Mouse (Mus musculus) c-Kit-positive CD71-negative TER-119-negative erythroid progenitor cells, embryonic 14.5 days (primary cell): ENCODE data around the gene Tmem81.
"Not testable (repeated sequence)": the region's sequence is repeated elsewhere in the genome, so short reads cannot be mapped to it uniquely, and the experiment has no call there.

Experiments
- DNase-seq: peaks from one replicate; pipeline ENCODE4 v3.0.0-alpha.2; 2013; ENCODE audit warnings: low read depth

The Tmem81 gene

GRCm38 (mm10) chr1:132506058-132506457, at the start of gene Tmem81:
Gene Tmem81, plus strand, starts transcription at chr1:132506230.
- no peak for DNase-seq

- DNase-seq = no peak
Measured at GRCm38 (mm10) chr1:132464651-132465050, 41.4 kb upstream of the Tmem81 start.

- no peak for DNase-seq
Measured at GRCm38 (mm10) chr1:132468926-132469325, 37.1 kb upstream of the Tmem81 start.

- no peak for DNase-seq
Measured at GRCm38 (mm10) chr1:132469519-132469918, 36.5 kb upstream of the Tmem81 start.

GRCm38 (mm10) chr1:132470031-132470430, 36.0 kb upstream of the Tmem81 start:
- DNase-seq = not testable (repeated sequence)

- no peak for DNase-seq
Measured at GRCm38 (mm10) chr1:132471032-132471431, 35.0 kb upstream of the Tmem81 start.

- DNase-seq = no peak
Measured at GRCm38 (mm10) chr1:132471499-132471898, 34.5 kb upstream of the Tmem81 start.

- no peak for DNase-seq
Measured at GRCm38 (mm10) chr1:132472537-132472936, 33.5 kb upstream of the Tmem81 start.

- no peak for DNase-seq
Measured at GRCm38 (mm10) chr1:132474496-132474895, 31.5 kb upstream of the Tmem81 start.

- no peak for DNase-seq
Measured at GRCm38 (mm10) chr1:132476575-132476927, 29.5 kb upstream of the Tmem81 start.

GRCm38 (mm10) chr1:132476928-132477691, 28.9 kb upstream of the Tmem81 start, which contains the start of gene Rbbp5:
Gene Rbbp5, plus strand, starts transcription at chr1:132477365.
- peak; percentile 84 for DNase-seq

- no peak for DNase-seq
Measured at GRCm38 (mm10) chr1:132479438-132479837, 26.6 kb upstream of the Tmem81 start.

GRCm38 (mm10) chr1:132481619-132482018, 24.4 kb upstream of the Tmem81 start:
- no peak for DNase-seq

- DNase-seq = no peak
Measured at GRCm38 (mm10) chr1:132483234-132483633, 22.8 kb upstream of the Tmem81 start.

GRCm38 (mm10) chr1:132483759-132484158, 22.3 kb upstream of the Tmem81 start:
- DNase-seq = no peak

GRCm38 (mm10) chr1:132500535-132500934, 5.5 kb upstream of the Tmem81 start:
- no peak for DNase-seq

- no peak for DNase-seq
Measured at GRCm38 (mm10) chr1:132505155-132505554, 875 bp upstream of the Tmem81 start.

GRCm38 (mm10) chr1:132506656-132507055, 626 bp downstream of the Tmem81 start:
- no peak for DNase-seq

- DNase-seq = no peak
Measured at GRCm38 (mm10) chr1:132509771-132510170, 3.7 kb downstream of the Tmem81 start.

GRCm38 (mm10) chr1:132511521-132511920, 5.5 kb downstream of the Tmem81 start:
- no peak for DNase-seq

GRCm38 (mm10) chr1:132512106-132512505, 6.1 kb downstream of the Tmem81 start:
- no peak for DNase-seq

GRCm38 (mm10) chr1:132515339-132515738, 9.3 kb downstream of the Tmem81 start:
- no peak for DNase-seq

- no peak for DNase-seq
Measured at GRCm38 (mm10) chr1:132516776-132517175, 10.7 kb downstream of the Tmem81 start.

GRCm38 (mm10) chr1:132518621-132519020, 12.6 kb downstream of the Tmem81 start:
- no peak for DNase-seq
